Mouse (Mus musculus) hindbrain, embryonic 15.5 days (tissue): ENCODE data around the gene Sf1. TPM values are rescaled to one million over a fixed set of nuclear protein-coding genes. Genes with fewer than 3 reads are reported as not detected.

Source experiments
- ATAC-seq: fragments of 200-750 bp; cut with Nextera tagmentation; 2 replicates; pipeline ENCODE4 v1.8.0; 2017; ENCODE audit warnings: low read depth, moderate number of reproducible peaks, moderate TSS enrichment; ENCODE audit not compliant: low FRiP score
- H3K27ac ChIP-seq: fragments of 300-500 bp; sonication (generic); replicated peaks from 2 replicates; pipeline ENCODE4 v1.5.1; 2015; ENCODE audit warnings: mild to moderate bottlenecking, inconsistent platforms
- H3K27me3 ChIP-seq: fragments of 300-500 bp; sonication (generic); 2 replicates; pipeline ENCODE4 v1.6.1; 2015; ENCODE audit warnings: control low read depth, inconsistent platforms
- H3K36me3 ChIP-seq: fragments of 300-500 bp; sonication (generic); 2 replicates; pipeline ENCODE4 v1.6.1; 2015; ENCODE audit warnings: control low read depth, inconsistent platforms
- H3K4me1 ChIP-seq: fragments of 300-500 bp; sonication (generic); replicated peaks from 2 replicates; pipeline ENCODE4 v1.6.1; 2015; ENCODE audit warnings: control low read depth, inconsistent platforms
- H3K4me2 ChIP-seq: fragments of 300-500 bp; sonication (generic); 2 replicates; pipeline ENCODE4 v1.6.1; 2015; ENCODE audit warnings: moderate library complexity, mild to moderate bottlenecking, inconsistent platforms
- H3K4me3 ChIP-seq: fragments of 300-500 bp; sonication (generic); 2 replicates; pipeline ENCODE4 v1.5.1; 2015; ENCODE audit warnings: mild to moderate bottlenecking, inconsistent platforms
- H3K9ac ChIP-seq: fragments of 300-500 bp; sonication (generic); 2 replicates; pipeline ENCODE4 v1.6.1; 2015; ENCODE audit warnings: inconsistent platforms
- H3K9me3 ChIP-seq: fragments of 300-500 bp; sonication (generic); 2 replicates; pipeline ENCODE4 v1.6.1; 2016; ENCODE audit warnings: control low read depth, inconsistent platforms
- WGBS: fragments of 180-500 bp; shearing (Covaris S2); methylation state at CpG from one replicate; pipeline ENCODE4 v1.1.7; 2015; 5-methylcytosine and 5-hydroxymethylcytosine counted together
- polyA plus RNA-seq: library from polyadenylated mRNA; unstranded; fragments of >200 nt; fragmentation: Nextera tagmentation; extraction: Ambion mirVana; gene quantifications from 2 replicates; pipeline ENCODE4 v1.2.1, GENCODE M21; 2015

Gene Sf1
- polyA plus RNA-seq, 1 experiment from 2014 or later = 117 TPM

DNA sequence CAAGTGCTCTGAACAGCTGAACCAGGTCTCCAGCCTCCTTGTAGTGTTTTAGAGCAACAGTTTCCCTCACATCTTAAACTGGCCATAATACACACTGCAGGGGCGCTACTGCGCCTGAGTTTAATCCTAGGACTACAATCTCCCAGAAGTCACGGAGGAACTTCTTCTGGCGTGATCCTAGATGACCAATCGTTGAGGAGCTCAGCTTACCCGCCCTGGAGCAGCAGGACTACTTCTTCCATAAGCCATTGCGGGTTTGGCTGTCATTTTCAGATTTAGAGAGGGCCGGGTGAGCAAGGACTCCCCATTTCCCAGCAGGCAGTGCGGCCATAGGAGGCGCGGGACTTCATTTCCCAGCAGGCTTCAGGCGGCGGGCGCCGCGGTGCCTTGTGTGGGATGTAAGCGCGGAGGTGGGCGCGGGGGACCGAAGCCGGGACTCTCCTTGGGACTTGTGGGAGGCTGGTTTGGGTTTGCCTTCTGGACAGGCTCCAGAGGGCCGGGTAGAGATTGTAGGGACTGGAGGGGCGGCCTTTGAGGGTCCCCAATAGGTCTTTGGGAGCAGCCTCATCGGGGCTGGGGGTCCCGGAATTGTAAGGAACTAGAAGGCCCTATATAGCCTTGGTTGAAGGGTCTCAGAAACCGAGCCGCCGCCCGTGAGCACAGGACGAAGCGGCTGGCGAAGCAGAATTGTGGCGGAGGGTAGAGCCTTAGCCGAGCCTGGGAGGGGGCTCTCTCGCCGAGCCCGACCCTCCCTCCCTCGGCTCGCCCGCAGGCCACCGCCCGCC, 28.6 kb upstream of the Sf1 start, which contains the start of gene Men1:
TSS of gene Men1 (plus strand) at position 307 of the 785 bp plus-strand sequence.
- no peaks in the 10 kb centered on the region for H3K27me3 ChIP-seq
- H3K9me3 ChIP-seq = no peaks in the 10 kb centered on the region
- H3K4me3 ChIP-seq = peak within 1 kb of the TSS; percentile 84
- peak; percentile 96 for ATAC-seq
- under 1% methylated on average over 43 of the region's 43 CpGs for WGBS
- peaks cover 26% of the 10 kb centered on the region for H3K4me1 ChIP-seq
- H3K27ac ChIP-seq = peak within 1 kb of the TSS; percentile 84
- H3K4me2 ChIP-seq = peak within 1 kb of the TSS; percentile 90
- H3K36me3 ChIP-seq = peaks cover 19% of the 10 kb centered on the region
- peak within 1 kb of the TSS; percentile 92 for H3K9ac ChIP-seq

- no peak for ATAC-seq
- no peaks in the 10 kb centered on the region for H3K9me3 ChIP-seq
Observed at GRCm38 (mm10) chr19:6335458-6335827, 28.0 kb upstream of the Sf1 start.

DNA sequence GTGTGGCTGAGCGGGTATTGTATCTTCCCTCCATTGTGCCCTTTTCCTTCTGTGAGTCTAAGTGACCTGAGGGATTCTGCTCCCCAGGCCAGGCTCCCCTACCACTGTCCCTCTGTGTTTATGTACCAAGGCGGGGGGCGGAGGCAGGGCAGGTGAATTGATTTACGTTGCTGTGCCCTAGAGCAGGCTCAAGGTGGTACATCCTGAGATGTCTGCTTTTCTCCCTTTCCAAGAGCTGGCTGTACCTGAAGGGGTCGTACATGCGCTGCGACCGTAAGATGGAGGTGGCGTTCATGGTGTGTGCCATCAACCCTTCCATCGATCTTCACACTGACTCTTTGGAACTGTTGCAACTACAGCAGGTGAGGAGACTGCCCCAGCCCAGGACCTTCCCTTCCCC, 26.6 kb upstream of the Sf1 start:
- Histone ChIP-seq H3K4me1 (peaks cover 40% of the 10 kb centered on the region), H3K4me3 (peak overlapping the region; percentile 84; the same call in 1 of the 2 replicates), H3K9me3 (no peaks in the 10 kb centered on the region), H3K36me3 (peaks cover 27% of the 10 kb centered on the region), H3K4me2 (peak overlapping the region; percentile 90), H3K27me3 (no peaks in the 10 kb centered on the region), H3K27ac (no peak overlapping the region), H3K9ac (0 out of 2 replicates have a peak overlapping the region, but pooled peaks have one; percentile 92)
- ATAC-seq = no peak
- WGBS = 92% methylated on average over 10 of the region's 10 CpGs

More at GRCm38 (mm10) chr19:6335458-6335827, 28.0 kb upstream of the Sf1 start:
- WGBS = under 1% methylated on average over 25 of the region's 25 CpGs
- peak overlapping the region; percentile 92 for H3K9ac ChIP-seq
- H3K36me3 ChIP-seq = peaks cover 25% of the 10 kb centered on the region
- peak overlapping the region; percentile 90 for H3K4me2 ChIP-seq
- no peaks in the 10 kb centered on the region for H3K27me3 ChIP-seq
- H3K4me1 ChIP-seq = peaks cover 29% of the 10 kb centered on the region
- peak overlapping the region; percentile 84 for H3K27ac ChIP-seq
- H3K4me3 ChIP-seq = peak overlapping the region; percentile 84

DNA sequence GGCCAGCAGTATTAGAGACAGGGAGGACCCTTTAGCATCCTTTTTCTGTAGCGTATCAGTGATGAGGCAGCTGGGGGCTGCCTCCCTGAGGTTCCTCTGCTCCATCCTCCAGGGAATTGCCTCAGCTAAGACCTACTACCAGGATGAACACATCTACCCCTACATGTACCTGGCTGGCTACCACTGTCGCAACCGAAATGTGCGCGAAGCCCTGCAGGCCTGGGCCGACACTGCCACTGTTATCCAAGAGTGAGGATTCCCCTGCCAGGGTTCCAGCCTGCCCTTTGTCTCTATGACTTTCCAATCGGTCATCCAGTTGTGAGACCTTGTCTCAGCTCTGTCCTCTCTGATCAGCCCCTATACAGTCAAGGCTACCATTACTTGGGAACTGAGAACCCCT, 25.3 kb upstream of the Sf1 start:
- no peak overlapping the region for H3K9ac ChIP-seq
- H3K27ac ChIP-seq = no peak overlapping the region
- H3K4me2 ChIP-seq = no peak overlapping the region
- H3K4me1 ChIP-seq = peaks cover 39% of the 10 kb centered on the region
- H3K27me3 ChIP-seq = no peaks in the 10 kb centered on the region
- ATAC-seq = no peak
- no peak overlapping the region for H3K4me3 ChIP-seq
- WGBS = 94% methylated on average over 7 of the region's 7 CpGs
- peaks cover 32% of the 10 kb centered on the region for H3K36me3 ChIP-seq
- H3K9me3 ChIP-seq = no peaks in the 10 kb centered on the region

GRCm38 (mm10) chr19:6338716-6339115, 24.8 kb upstream of the Sf1 start:
- Histone ChIP-seq H3K27ac (no peak overlapping the region), H3K4me1 (peaks cover 39% of the 10 kb centered on the region), H3K27me3 (no peaks in the 10 kb centered on the region), H3K4me3 (no peak overlapping the region), H3K4me2 (no peak overlapping the region), H3K9ac (no peak overlapping the region), H3K36me3 (peaks cover 32% of the 10 kb centered on the region), H3K9me3 (no peaks in the 10 kb centered on the region)
- no peak for ATAC-seq
- 97% methylated on average over 11 of the region's 11 CpGs for WGBS

GRCm38 (mm10) chr19:6339191-6339590, 24.3 kb upstream of the Sf1 start:
- Histone ChIP-seq H3K9ac (no peak overlapping the region), H3K4me3 (no peak overlapping the region), H3K36me3 (peaks cover 36% of the 10 kb centered on the region), H3K9me3 (no peaks in the 10 kb centered on the region), H3K4me2 (no peak overlapping the region), H3K4me1 (peaks cover 39% of the 10 kb centered on the region), H3K27me3 (no peaks in the 10 kb centered on the region), H3K27ac (no peak overlapping the region)
- ATAC-seq = no peak
- 95% methylated on average over 6 of the region's 6 CpGs for WGBS

DNA sequence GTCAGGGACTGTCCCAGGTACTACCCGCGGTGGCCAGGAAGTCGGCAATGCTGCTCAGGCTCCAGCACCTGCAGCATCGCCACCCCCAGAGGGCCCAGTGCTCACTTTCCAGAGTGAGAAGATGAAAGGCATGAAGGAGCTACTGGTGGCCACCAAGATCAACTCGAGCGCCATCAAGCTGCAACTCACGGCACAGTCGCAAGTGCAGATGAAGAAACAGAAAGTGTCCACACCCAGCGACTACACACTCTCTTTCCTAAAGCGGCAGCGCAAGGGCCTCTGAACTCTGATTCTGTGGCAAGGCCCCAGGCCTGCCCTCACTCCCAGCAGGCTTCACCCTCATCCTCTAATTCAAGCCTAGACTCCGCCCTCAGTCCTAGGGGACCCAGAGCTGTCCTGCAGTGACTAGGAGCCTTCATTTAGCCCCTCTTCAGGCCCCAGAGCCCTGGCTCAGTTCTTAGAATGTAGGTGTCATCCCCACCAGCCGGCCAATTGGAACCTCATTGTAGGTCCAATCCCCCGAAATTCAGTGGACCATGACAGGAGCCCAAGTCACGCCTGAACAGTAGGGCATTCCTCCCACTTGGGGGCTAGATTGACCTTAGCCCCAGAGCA, 23.5 kb upstream of the Sf1 start:
- Histone ChIP-seq H3K36me3 (peaks cover 43% of the 10 kb centered on the region), H3K4me2 (peak overlapping the region; percentile 79; the same call in 1 of the 2 replicates), H3K27ac (peak overlapping the region; percentile 10; the same call in 1 of the 2 replicates), H3K27me3 (no peaks in the 10 kb centered on the region), H3K4me1 (peaks cover 39% of the 10 kb centered on the region), H3K9ac (no peak overlapping the region), H3K4me3 (no peak overlapping the region), H3K9me3 (no peaks in the 10 kb centered on the region)
- WGBS = 65% methylated on average over 15 of the region's 15 CpGs
- ATAC-seq = no peak

DNA sequence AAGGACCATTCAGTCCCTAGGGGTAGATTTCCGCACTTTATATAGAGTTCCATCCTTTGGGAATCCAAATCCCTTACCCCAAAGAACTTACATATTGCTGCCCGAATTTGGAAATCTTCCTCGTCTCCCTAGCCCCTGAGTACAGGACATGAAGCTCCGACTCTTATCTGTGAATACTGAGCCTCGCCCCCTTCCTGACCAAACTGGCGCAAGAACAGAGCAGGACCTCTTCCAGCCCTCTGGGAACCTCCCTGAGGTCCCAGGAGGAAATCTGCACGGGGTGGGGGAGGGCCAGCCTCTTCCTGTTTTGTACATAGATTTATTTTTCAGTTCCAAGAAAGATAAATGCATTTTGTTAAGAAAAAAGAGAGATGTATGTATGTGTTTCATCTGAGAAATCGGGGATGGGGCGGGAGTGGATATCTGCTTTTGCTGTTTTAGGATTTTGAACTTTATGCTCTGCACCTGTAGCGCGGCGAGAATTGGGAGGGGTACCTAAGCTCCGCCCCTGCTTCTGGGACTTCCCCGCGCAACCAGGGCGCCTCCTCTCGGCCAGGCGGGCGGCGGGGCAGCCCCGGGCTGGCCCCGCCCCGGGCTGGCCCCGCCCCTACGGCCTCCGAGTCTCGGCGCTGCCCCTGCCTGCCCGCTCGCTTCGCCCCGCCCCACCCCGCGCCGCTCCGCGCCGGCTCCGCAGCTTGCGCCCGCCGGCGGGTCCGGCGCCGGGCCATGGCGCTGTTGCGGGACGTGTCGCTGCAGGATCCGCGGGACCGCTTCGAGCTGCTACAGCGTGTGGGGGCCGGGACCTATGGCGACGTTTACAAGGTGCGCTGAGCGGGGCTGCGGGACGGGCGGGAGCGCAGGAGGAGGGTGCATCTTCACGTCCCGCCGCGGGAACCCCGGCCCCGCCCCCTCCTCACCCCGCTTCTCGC, 22.7 kb upstream of the Sf1 start, which contains the start of gene Map4k2:
TSS of gene Map4k2 (plus strand) at position 612 of the 929 bp plus-strand sequence.
- Histone ChIP-seq H3K27me3 (no peaks in the 10 kb centered on the region), H3K4me3 (peak within 1 kb of the TSS; percentile 52), H3K9me3 (no peaks in the 10 kb centered on the region), H3K36me3 (peaks cover 51% of the 10 kb centered on the region), H3K27ac (peak within 1 kb of the TSS; percentile 43), H3K4me1 (peaks cover 36% of the 10 kb centered on the region), H3K4me2 (peak within 1 kb of the TSS; percentile 79), H3K9ac (peak within 1 kb of the TSS; percentile 51)
- ATAC-seq = peak; percentile 65; the same call in 1 of the 2 replicates
- WGBS = 10% methylated on average over 55 of the region's 72 CpGs

DNA sequence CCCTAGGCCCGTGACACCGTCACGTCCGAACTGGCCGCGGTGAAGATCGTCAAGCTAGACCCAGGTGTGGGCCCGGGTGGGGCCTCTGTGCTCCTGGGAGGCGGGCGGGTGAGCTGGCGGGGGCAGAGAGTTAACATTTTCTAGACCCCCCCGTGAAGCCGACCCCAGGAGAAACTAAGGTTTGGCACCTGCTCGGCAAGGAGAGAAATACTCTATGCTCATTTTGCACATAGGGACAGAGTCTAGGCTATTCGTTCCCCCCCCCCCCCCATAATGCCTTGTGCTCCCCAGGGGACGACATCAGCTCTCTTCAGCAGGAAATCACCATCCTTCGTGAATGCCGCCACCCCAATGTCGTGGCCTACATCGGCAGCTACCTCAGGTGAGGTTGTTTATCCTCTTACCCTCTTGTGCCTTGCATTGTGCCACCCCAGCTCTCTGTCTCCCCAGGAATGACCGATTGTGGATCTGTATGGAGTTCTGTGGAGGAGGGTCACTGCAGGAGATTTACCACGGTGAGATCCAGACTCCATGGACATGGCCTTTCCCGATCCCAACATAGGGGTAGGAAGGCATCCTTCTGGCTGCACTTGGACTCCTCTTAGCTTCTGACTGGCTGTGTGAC, 21.9 kb upstream of the Sf1 start:
- Histone ChIP-seq H3K9me3 (no peaks in the 10 kb centered on the region), H3K36me3 (peaks cover 58% of the 10 kb centered on the region), H3K27me3 (no peaks in the 10 kb centered on the region), H3K4me1 (peaks cover 28% of the 10 kb centered on the region), H3K27ac (peak overlapping the region; percentile 43), H3K9ac (peak overlapping the region; percentile 51), H3K4me2 (peak overlapping the region; percentile 79), H3K4me3 (peak overlapping the region; percentile 52)
- WGBS = 10% methylated on average over 23 of the region's 23 CpGs
- no peak for ATAC-seq

GRCm38 (mm10) chr19:6342276-6342933, 21.1 kb upstream of the Sf1 start:
- no peak for ATAC-seq
- H3K4me3 ChIP-seq = no peak overlapping the region

More at GRCm38 (mm10) chr19:6342276-6342933, 21.1 kb upstream of the Sf1 start:
- Histone ChIP-seq H3K4me1 (peaks cover 20% of the 10 kb centered on the region), H3K27me3 (no peaks in the 10 kb centered on the region), H3K4me2 (peak overlapping the region; percentile 79), H3K27ac (no peak overlapping the region), H3K36me3 (peaks cover 62% of the 10 kb centered on the region), H3K9me3 (no peaks in the 10 kb centered on the region), H3K9ac (no peak overlapping the region)
- 73% methylated on average over 5 of the region's 5 CpGs for WGBS
